Mouse (Mus musculus) neutrophil, adult 83 days (primary cell): ENCODE results near the gene Ndn. TPM values are rescaled to one million over a fixed set of nuclear protein-coding genes. Genes with fewer than 3 reads are reported as not detected.

Experiments used
- total RNA-seq, 2 experiments: library from RNA; stranded (reverse); gene quantifications; one replicate each; pipeline ENCODE4 v1.2.4; 2023

The Ndn gene
- not detected for total RNA-seq

GRCm38 (mm10) chr7:62346269-62346668 is at the start of gene Ndn:
Gene Ndn, plus strand, starts transcription at chr7:62346569.

DNA sequence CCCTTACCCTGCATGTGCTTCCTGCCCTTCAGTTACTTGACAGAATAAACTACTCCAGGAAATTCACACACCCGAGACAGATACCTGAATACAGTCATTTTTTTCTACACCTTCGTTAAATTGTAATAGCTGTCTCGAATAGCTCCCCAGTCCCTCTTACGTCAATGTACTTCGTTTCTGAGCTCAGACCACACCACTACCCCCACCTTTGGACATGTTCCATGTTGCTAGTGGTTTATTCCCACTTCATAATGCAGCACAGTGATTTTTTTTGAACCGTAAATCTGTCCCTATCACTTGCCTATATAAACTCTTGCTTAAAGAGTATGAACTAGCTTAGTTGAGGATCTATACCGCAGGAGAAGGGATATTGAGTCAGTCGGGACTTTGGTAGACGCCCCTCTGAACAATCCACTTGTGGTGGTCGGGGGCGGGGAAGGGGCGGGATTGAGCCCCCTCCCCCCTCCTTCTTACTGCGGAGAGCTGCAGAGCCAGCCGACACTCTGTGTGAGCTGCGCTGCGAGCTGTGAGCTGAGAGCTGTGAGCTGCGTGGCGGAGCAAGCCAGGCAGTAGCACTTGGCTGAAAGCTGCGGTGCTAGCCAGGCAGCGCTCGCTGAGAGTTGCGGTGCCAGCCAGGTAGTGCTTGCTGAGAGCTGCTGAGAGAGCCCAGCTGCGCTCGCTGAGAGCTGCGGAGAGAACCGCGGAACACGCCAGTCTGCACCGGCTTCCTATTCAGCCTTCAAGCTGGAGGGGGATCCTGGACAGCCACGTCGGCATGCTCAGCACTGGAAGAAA is 30.3 kb downstream of the Ndn start, which contains the start of gene Magel2:
Gene Magel2, plus strand, starts transcription at position 501 of the 795 bp plus-strand sequence.

Other genes starting within 250 kb of the Ndn start
- gene Magel2, start 30.4 kb downstream of the Ndn start, total RNA-seq, result not detected
- gene Mkrn3, start 73.6 kb downstream of the Ndn start, total RNA-seq, result not detected
- under 1 TPM; 0.64 to 0.79 TPM for gene Peg12, start 117.9 kb downstream of the Ndn start, total RNA-seq